Mouse (Mus musculus) layer of hippocampus, adult 9-10 months (tissue): ENCODE data around the gene Nacc2.
A peak's percentile ranks its signal among the peaks of the same experiment; 100 is the strongest.

Source experiments
- DNase-seq: peaks from one replicate; pipeline ENCODE4 v3.0.0; 2022; ENCODE audit warnings: low spot score

The Nacc2 gene

DNA sequence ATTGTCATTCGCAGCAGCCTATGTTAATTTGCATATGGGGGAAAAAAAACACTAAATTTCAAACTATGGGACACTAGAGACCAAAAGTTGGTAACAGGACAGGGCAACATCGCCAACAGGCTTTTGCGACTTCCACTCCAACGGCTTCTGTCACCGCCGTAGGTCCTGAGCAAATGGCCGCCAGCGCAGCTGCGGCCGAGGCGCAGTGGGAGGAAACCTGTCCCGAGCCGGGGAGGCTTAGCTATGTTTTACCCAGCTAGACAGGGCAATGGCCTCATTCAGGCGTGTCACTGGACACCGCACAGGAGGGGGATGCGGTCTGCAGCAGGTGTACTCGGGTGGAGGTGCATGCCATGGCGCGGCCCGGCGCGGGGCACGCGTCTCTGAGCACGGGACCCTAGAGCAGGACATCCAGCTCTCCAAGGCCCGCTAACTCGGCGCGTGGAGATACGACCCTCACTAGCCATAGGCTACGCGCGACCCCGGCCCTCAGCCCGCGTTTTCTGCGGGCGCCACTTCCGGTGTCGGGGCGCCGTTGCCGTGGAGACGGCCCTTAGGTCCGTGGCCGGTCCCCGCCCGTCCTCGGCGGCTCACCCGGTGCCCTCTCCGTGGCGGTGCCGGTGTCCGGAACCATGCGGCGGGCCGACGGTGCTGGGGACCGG is 16.7 kb upstream of the Nacc2 start:
- DNase-seq: no peak

DNA sequence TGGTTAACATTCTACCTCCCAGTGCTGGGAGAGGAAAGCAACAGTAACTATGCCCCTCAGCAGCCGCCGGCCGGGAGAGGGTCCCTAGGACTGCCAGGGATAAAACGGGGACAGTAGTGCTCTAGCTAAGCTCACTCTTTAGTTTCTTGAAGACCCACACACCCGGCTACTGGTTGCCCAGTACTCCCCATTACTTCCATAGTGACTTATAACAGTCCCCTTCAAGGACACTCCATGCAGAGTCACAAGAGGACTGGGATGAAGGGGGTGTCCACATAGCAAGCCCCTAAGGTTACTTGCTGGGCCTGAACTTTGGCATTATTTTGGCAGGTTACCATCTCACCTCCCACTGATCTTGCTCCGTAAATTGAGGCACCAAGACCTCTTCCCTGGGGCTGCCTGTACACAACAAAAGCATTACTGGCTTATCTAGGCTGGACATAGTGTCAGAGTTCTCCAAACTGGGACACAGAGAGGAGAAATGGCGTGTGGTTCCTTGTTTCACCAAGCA is 16.1 kb upstream of the Nacc2 start:
- DNase-seq: no peak

DNA sequence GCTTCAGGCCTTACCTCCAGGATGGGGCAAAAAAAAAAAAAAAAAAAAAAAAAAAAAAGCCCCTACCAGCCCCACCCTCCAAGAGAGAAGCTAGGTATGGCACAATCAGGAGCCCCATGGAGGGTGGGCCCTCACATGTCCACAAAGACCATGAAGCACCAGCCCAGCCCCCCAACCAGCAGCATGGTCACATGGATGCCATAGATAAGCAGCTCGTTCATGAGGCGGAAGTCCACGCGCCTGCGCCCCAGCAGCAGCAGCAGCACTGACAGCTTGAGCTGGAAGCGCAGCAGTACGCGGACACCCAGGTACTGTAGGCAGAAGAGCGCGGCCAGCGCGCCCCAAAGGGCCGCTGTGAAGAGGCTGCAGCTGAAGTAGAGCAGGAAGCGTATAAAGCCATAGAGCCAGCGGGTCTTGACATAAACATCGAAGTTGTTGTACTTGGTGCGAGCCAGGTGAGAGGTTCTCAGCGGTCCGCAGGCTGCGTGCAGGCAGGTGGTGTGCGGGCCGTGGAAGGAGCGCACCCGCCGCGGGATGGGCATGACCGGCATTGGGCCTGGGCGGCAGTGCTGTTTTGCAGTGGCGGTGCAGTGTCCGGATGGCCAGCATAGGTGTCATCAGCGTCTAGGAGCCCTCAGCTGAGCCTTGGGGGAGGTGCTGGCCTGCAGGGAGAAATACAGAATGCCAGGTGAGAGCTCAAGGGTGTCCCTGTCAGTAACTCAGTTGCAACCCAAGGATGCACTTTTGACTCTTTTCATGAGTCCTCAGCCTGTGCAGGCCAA is 15.4 kb upstream of the Nacc2 start:
- no peak for DNase-seq

DNA sequence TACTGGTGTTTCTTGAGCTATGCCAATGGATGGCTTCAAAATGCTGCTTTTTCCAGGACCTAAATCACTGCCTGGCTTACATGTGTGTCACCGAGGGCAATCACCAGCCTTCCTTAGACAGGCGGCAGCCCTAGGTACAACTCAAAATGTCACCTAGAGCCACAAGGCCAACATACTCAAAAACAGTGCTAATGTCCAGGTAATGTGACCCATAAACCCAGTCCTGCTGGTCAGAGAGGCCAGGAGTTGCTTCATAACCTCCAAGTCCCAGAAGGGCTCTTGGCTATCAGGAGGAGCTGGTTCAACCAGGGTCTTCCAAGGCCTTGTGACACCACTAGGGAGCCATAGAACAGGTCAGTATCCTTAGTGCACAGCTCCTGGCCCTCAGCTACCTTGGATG is 11.6 kb upstream of the Nacc2 start:
- DNase-seq: no peak

DNA sequence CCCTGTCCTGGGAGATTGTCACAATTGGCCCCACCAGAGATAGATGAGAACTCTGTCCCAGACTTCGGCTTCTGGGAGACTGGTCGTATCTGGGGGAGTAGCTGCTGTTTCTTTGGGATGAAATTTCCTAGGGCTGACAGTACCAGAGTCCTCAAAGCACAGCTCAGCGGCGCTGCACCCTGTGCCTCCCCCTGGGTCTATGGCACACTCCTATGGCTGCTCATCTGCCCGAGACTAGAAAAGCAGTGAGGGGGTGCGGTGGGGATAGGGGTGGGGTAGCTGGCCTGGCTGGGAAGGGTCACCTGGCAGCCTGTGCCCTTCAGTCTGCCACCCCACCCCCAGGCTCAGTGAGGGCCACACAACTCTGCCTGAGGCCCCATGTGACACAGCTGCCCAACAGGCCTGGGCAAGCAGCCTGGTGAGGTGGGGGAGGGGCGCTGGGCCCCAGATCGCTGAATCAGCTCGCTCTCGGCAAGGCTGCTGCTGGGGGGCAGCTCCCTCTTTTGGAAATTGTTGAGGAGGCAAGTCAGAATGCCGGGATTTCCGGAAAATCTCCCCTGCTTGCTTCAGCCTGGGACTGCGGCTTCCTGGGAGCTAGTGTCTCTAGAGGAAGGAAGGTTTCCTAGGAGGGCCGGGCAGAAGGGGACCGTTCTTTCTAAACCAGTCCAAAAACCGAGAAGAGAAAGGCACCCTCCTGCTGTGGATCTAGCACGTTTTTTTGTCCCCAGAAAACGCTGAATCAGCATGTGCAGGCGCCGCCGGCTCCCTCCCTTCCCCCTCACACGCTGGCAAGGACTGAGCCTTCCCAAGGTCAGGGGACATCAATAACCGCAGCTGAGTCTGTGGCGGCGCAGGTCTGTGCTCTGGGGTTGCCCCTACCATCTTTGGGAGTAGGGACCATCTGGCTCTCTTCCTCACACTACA is 9.9 kb upstream of the Nacc2 start:
- DNase-seq: peak; percentile 79

DNA sequence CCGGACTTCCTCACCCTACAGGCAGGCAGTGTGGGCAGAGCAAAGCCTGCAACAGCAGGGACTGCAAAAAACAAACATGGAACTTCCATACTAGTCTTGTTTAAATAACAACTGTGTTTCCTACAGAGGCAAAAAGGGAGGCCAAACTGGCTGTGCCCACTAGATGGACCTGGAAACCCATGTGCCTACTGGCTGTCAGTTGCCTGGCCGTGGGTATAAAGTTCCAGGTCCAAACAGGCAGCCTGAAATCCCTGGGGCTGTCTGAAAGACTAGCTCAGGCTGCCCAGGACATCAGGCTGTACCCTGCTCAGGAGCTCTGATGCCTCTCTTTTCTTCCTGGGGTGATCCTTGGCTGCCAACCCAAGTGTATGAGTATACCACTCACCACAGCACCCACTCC is 8.3 kb upstream of the Nacc2 start:
- DNase-seq: no peak

DNA sequence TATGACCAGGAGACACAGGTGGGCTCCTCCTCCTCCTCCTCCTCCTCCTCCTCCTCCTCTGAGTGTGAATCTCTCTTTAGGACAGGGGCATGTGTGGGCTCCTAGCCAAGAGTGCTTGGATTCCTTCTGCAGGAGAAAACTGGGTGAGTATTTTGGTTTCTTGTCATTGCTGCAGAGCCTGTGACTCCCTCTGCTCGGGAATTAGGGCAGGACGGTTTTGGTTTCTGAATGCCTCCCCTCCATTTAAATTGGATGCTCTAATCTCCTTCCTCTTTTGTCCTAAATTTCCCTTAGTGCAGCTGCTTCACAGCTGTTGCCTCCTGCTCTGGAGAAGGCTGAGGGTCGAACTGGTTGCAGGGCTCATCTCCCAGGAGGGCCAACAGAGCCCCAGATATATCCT is 6.9 kb upstream of the Nacc2 start:
- no peak for DNase-seq

DNA sequence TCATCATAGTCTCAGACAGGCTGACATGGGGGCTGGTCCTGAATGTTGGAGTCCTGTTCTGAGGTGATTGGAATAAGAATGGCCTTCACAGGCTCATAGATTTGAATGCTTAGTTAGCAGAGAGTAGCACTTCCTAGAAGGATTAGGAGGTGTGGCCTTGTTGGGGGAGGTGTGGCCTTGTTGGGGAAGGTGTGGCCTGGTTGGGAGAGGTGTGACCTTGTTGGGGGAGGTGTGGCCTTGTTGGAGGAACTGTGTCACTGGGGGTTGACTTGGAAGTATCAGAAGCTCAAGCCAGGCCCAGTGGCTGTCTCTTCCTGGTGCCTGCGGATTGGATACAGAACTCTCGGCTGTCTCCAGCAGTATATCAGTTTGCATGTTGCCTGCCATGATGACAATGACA is 6.3 kb upstream of the Nacc2 start:
- no peak for DNase-seq

DNA sequence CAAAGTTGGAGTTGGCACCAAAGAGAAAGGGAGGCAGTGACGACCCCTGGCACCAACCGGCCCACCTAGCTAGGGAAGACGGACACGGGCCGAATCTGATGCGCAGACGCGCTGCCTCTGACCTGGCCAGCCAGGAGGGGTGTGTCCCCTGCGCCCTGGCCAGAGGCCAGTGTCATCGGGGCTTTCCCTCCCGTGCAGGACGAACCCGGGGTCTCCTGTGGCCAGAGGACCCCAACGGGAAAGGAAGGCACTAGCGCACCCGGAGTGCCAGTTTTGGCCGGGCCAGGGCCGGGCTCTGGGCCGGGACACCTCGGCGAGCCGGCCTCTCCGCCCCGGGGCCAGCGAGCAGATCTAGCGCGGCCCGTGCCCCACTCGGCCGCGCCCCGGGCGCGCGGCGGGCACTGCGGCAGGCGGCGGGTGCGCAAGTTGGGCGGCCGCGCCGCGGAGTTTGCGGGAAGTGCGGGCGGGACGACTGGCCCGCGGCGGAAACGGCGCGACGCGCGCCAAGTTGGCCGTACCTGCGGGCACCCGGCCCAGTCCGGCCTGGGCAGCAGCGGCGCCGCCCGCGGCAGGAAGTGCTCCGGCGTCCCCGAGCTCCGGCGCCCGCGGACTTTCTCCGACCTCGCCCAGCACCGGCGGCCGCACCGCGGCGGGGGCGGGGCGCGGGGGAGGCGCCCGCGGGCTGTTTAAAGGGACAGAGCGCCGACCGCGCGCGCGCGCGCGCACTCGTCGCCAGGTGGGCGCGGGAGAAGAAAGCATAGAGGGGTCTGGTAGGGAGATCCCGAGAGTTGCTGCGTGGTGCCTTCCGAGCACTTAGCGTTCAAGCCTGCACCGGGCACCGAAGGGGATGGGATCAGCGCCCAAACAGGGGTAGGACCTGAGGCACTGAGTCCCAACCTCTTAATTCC is 595 bp downstream of the Nacc2 start:
- DNase-seq: no peak

DNA sequence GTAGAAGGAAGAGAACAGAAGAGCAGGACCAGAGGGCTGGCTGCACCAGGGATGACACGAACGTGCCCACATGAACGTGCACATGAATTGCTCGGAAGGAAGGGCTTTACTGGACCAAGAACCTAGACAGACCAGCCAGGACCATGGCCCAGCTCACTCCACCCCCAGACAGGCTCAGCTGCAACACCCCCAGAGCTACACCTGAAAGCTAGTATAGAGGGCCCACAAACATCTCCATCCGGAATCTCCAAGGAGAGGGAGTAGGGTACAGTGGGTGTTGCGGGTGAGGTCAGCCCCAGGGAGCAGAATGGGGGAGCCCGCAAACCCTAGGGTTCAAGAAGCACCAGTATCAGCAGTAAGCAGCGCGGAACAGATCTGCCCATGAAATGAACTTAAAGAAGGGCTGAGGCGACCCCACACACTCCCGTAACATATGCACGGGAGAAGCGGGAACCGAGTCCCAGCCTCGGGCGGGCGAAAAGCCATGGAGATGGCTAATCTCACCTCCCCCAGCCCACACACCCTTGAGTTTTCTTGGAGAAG is 1.4 kb downstream of the Nacc2 start:
- no peak for DNase-seq

DNA sequence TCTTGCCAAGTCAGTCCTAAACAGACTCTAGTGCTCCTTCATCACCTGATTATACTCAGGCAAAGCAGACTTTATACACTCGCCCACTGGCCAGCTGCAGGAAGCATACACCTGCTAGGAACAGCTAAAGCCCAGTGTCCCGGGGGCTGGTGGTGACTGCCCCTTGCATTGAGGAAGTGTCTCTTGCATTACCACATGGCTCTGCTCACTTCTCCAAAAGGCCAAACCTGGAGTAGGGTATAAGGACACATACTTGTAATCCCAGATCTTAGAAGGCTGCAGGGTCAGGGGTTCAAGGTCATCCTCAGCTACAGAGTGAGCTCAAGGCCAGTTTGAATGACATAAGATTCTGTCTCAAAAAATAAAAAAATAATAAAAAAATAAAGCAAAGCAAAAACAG is 3.4 kb downstream of the Nacc2 start:
- DNase-seq: no peak

DNA sequence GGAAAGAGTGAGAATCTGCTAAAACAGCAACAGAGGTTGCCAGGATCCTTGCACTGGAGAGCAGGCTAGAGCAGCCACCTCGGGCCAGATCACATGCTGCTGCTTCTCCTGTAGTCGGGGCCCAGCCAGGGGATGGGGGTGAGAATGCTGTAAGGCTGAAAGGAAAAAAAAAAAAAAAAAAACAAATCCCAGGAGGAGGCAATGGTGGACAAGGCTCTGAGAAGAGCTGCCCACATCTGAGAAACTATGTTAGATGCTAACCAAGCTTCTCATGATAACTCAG is 3.8 kb downstream of the Nacc2 start:
- DNase-seq: no peak

DNA sequence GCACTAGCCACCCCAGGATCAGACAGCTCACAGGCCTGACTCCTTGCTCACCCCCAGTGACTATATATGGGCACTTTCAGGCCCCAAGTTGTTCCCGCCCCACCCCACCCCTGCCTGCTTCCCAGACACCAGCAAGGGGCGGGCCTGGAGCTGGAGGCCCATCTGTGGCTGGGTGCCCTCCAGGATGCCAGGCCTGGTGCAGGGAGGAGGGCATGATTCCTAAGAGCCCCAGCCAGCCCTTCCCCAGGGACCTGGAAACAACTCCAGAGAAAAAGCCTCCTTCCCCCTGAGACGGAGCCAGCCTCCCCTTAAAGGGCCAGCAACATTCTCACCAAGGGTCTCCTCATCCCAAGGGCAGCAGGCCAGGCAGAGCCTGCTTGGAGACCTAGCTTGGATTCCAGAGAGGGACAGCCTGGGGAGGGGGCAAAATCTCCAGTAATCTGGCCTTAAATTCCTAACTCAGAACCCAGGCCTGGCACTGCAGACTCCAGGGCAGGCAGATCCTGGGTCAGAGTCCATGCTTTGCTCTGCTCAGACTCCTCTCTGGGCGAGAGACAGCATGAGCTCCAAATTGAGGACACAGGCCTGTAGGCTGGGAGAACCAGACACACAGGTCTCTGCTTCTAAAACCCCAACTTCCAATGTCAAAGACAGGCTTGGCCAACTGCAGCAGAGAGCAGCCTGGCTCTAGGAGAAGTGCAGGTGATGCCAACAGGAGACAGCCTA is 4.3 kb downstream of the Nacc2 start:
- DNase-seq: no peak

DNA sequence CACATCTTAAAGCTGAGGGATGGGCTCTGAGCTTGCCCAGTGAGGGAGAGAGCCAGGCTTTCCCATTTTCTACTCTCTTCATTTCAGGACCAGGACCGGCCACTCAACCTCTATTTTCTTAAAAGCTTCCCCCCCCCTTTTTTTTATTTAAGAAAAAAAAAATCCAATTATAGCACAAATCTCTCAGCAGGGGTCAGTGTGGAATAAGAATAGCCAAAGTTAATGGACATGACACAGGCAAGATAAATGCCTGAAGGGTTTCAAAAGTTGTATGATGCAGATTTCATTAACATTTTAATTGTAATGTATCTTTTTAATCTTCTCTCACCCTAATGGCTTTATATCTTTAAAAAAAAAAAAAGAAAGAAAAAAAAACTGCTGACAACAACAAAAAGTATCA is 5.4 kb downstream of the Nacc2 start:
- no peak for DNase-seq

DNA sequence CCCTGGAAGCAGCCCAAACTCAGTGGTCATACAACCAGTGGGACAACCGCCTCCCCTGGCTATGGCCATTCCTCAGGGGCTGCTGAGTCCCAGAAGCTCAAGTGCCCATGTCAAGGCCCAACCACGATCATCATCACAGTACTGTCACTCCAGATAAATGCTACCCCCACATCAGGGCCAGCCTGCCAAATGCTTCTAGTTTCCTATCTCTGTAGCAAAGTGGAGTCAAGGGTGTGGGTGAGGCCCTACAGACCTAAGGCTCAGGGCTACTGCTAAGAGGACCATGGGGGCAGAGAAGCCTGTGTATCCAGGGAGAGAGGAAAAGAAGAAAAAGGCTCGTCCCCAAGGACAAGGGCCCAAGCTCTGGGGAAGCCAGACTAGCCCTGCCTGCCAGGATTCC is 6.5 kb downstream of the Nacc2 start:
- no peak for DNase-seq

DNA sequence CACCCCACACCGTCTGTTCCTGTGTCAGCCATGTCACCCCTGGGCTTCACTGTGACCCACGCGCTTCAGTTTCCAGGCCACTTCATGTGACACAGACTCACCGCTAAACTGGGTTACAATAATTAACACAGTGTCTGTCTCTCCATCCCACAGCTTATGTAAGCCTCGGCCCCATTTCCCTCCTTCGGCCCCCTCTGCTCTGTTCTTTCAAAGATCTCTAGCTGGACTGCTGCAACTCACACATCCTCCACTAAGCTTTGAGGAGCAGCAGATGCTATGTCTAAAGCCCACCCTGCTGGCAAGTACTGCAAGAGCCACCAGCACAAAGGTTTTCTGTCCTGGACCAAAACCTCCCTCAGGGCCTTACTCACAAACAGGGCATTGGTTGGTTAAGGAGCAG is 7.8 kb downstream of the Nacc2 start:
- no peak for DNase-seq

DNA sequence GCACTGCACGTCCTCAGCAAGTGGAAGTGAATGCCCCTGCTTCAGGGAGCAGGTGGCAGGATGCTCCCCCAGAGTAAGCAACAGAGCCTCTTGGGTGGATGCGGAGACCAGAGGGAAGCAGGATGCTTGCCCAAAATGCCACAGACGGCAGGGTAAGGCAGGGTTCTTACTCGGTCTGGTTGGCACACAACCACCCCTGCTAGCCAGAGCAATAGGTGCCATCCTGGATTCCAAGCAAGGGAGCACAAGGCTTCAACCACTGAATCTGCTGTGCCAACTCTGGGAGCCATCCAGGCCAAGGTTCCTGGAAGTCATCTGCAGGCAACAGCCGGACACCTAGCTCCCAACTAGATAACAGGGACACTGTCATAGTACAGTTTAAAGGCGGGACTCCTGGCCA is 14.8 kb downstream of the Nacc2 start:
- DNase-seq: no peak

DNA sequence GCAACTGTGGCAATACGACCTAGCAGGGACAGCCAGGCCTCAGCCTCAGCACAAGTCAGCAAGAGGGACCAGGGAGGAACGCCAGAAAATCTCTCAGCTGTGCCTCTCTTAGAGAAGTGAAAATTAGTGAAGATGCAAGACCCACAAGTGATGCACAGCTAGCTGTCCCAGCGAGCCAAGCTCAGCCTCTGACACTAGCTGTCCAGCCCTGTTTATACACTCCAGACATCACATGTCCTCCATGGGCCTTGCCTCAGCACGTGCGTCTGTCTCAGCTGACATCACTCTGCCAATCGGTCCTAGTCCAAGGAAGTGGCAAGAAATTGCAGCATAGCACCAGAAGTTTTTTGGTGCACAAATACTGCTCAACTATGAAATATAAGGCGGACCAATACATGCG is 16.0 kb downstream of the Nacc2 start:
- no peak for DNase-seq

DNA sequence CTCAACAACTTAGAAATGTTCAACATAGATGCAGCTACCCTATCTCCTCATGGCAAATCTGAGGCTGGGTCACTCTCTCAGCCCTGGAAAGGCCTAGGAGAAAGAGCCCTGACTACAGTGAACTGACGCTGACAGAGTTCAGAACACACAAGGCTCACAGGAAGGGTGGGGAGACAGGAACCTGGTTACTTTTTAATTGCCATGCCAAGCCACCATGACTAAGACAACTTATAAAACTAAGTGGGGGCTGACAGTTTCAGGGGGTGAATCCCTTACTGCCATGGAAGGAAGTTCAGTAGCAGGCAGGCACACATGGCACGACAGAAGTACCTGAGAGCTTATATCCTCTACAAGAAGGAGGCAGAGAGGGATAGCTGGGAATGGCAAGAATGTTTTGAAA is 16.8 kb downstream of the Nacc2 start:
- DNase-seq: no peak

DNA sequence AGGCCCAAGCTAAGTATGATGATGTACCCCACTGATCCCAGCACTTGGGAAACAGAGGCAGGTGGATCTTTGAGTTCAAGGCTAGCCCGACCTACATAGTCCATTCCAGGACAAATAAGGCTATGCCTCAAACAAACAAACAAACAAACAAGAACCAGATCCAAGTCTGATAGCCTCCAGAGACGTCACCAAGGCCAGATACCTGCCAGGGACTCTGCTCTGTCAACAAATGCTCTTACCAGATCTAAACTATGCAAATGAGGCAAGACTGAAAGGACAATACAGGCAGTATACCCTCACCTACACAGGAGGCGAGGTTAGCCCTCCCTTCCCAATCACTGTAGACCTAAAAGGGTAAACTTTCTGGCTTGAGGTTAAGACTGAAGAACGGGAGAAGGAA is 22.7 kb downstream of the Nacc2 start:
- no peak for DNase-seq

DNA sequence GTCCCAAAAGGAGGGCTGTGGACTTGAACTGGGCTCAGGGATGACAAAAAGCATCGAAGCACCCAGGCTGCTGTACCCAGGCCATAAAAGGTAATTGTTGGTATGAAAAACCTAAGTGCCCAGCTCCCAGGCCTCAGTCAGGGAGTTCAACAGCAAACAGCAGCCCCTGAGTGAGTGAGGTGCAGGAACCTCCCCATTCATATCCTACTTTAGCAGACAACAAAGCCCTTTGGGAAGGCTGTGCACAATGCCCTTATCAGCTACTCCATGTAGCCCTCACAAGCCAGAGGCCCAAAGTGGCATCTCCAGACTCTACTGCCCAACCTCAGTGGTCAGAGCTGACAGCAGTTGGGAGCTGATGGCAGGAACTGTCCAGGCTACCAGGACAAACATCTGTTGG is 23.2 kb downstream of the Nacc2 start:
- DNase-seq: no peak
